Mouse (Mus musculus): Measurements from ENCODE around the gene Cwc27.

DNA sequence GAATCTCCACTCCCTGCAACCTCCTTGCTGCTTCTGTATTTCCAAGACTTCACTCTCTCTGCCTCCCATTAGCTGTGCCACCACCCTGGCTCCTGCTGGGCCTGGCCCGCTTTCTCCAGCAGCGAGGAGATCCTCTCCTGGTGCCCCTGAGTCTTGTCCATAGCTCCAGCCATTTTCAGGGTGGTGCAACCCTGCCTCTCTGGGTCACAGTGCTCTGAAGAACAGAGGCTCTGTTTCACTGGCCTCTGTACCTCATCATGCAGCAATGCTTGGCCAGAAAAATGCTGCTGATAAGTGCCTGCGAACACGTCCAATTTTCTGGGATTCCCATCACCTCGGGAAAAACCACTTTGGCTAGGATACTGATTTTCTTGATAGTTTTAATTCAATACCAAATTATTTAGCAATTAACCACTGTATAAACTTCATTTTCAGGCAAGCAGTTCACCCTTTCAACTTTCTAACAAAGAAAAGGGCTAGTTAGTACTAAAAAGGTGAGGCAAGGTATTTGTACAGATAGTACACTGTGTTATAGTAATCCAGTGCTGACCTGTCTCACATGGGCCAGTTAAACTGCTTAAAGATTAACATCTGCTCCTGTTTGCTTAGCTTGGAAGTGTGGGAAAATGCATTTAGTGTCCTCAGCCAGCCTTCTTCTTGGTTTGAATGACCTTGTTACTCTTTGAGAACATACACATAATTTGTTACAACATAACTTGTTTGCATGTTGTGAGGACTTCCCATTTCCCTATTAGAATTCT lies 176.1 kb downstream of the Cwc27 start:
- TF ChIP-seq CTCF (IDR thresholded peaks at IDR 0.05; ENCODE audit: low read depth) (no peak), EP300 (optimal IDR thresholded peaks at IDR 0.05) (no peak)

Data from stomach, postnatal 0 days (tissue).